Mouse (Mus musculus): ENCODE data around the gene Zbtb4. TPM values are rescaled to one million over a fixed set of nuclear protein-coding genes. Genes with fewer than 3 reads are reported as not detected.

Gene Zbtb4
- total RNA-seq (2012; rRNA removed), result 1.6 and 3.0 TPM in 2 replicates

- in situ Hi-C loops (cut with MboI; ENCODE audit: low sequenced_read_pairs in 2 of 2, unreplicated experiment in 2 of 2), result no loop called here
- DNase-seq (ENCODE audit: low read depth, low spot score), result no peak
- Histone ChIP-seq H3K27ac (ENCODE audit: insufficient read depth, low read depth, low read length, poor library complexity, severe bottlenecking) (no peak within 1 kb of the TSS), H3K9ac (ENCODE audit: insufficient read depth, low read depth, low read length, poor library complexity, severe bottlenecking) (peak within 1 kb of the TSS; percentile 77), H3K4me1 (ENCODE audit: control insufficient read depth in 2 of 2, insufficient read depth in 2 of 2, low read length in 2 of 2, poor library complexity in 1 of 2) (peaks cover 0 to 11% of the 10 kb centered on the region in 2 experiments; a peak in 2 of 4 replicates), H3K4me3 (ENCODE audit: insufficient read depth in 1 of 2, low read depth in 1 of 2, low read length in 2 of 2, poor library complexity in 1 of 2, severe bottlenecking in 1 of 2) (peak within 1 kb of the TSS; percentile 84 to 93), H3K9me3 (ENCODE audit: control insufficient read depth, insufficient read depth, low read depth, low read length) (no peaks in the 10 kb centered on the region), H3K36me3 (ENCODE audit: control insufficient read depth, insufficient read depth, low read length, poor library complexity, severe bottlenecking) (no peaks in the 10 kb centered on the region)
- TF ChIP-seq ZNF384 (IDR thresholded peaks at IDR 0.05; ENCODE audit: low read depth, low read length) (no peak), HCFC1 (IDR thresholded peaks at IDR 0.05; ENCODE audit: borderline replicate concordance, insufficient read depth, low read length) (no peak), CHD2 (IDR thresholded peaks at IDR 0.05; ENCODE audit: low read depth, low read length) (no peak), MAFK (IDR thresholded peaks at IDR 0.05; ENCODE audit: insufficient read depth, low read depth, low read length) (no peak), ZC3H11A (IDR thresholded peaks at IDR 0.05; ENCODE audit: borderline replicate concordance, low read depth, low read length) (no peak)
Measured at GRCm38 (mm10) chr11:69765221-69766125, at the start of gene Zbtb4. Gene Zbtb4, plus strand, starts transcription at chr11:69765912.

- H3K4me1 ChIP-seq (ENCODE audit: control insufficient read depth in 2 of 2, insufficient read depth in 2 of 2, low read length in 2 of 2, poor library complexity in 1 of 2), result peaks cover 1 to 10% of the 10 kb centered on the region in 2 experiments; a peak in 3 of 4 replicates
- no peaks in the 10 kb centered on the region for H3K9me3 ChIP-seq (ENCODE audit: control insufficient read depth, insufficient read depth, low read depth, low read length)
- no peak overlapping the region for H3K4me3 ChIP-seq (ENCODE audit: insufficient read depth in 1 of 2, low read depth in 1 of 2, low read length in 2 of 2, poor library complexity in 1 of 2, severe bottlenecking in 1 of 2)
- DNase-seq (ENCODE audit: low read depth, low spot score), result no peak
- no peaks in the 10 kb centered on the region for H3K36me3 ChIP-seq (ENCODE audit: control insufficient read depth, insufficient read depth, low read length, poor library complexity, severe bottlenecking)
- TF ChIP-seq HCFC1 (IDR thresholded peaks at IDR 0.05; ENCODE audit: borderline replicate concordance, insufficient read depth, low read length), result no peak
- TF ChIP-seq ZNF384 (IDR thresholded peaks at IDR 0.05; ENCODE audit: low read depth, low read length), result peak; percentile 69
- no peak for TF ChIP-seq ZC3H11A (IDR thresholded peaks at IDR 0.05; ENCODE audit: borderline replicate concordance, low read depth, low read length)
- no peak overlapping the region for H3K9ac ChIP-seq (ENCODE audit: insufficient read depth, low read depth, low read length, poor library complexity, severe bottlenecking)
- H3K27ac ChIP-seq (ENCODE audit: insufficient read depth, low read depth, low read length, poor library complexity, severe bottlenecking), result no peak overlapping the region
- in situ Hi-C loops (cut with MboI; ENCODE audit: low sequenced_read_pairs in 2 of 2, unreplicated experiment in 2 of 2), result loop anchor here in 1 of 2 experiments (10.0 kb wide), 1 partner anchor 61 kb away; the partner anchor contains the start of gene Sox15
Measured at GRCm38 (mm10) chr11:69715929-69716328, 49.8 kb upstream of the Zbtb4 start.

- Histone ChIP-seq H3K9ac (ENCODE audit: insufficient read depth, low read depth, low read length, poor library complexity, severe bottlenecking) (no peak overlapping the region), H3K27ac (ENCODE audit: insufficient read depth, low read depth, low read length, poor library complexity, severe bottlenecking) (no peak overlapping the region), H3K4me1 (ENCODE audit: control insufficient read depth in 2 of 2, insufficient read depth in 2 of 2, low read length in 2 of 2, poor library complexity in 1 of 2) (peaks cover 1 to 10% of the 10 kb centered on the region in 2 experiments; a peak in 3 of 4 replicates), H3K9me3 (ENCODE audit: control insufficient read depth, insufficient read depth, low read depth, low read length) (no peaks in the 10 kb centered on the region), H3K4me3 (ENCODE audit: insufficient read depth in 1 of 2, low read depth in 1 of 2, low read length in 2 of 2, poor library complexity in 1 of 2, severe bottlenecking in 1 of 2) (no peak overlapping the region), H3K36me3 (ENCODE audit: control insufficient read depth, insufficient read depth, low read length, poor library complexity, severe bottlenecking) (no peaks in the 10 kb centered on the region)
- no peak for DNase-seq (ENCODE audit: low read depth, low spot score)
- in situ Hi-C loops (cut with MboI; ENCODE audit: low sequenced_read_pairs in 2 of 2, unreplicated experiment in 2 of 2), result loop anchor here in 1 of 2 experiments (10.0 kb wide), 1 partner anchor 62 kb away; the partner anchor contains the start of gene Sox15
- no peak for TF ChIP-seq CHD2 (IDR thresholded peaks at IDR 0.05; ENCODE audit: low read depth, low read length)
- no peak for TF ChIP-seq ZC3H11A (IDR thresholded peaks at IDR 0.05; ENCODE audit: borderline replicate concordance, low read depth, low read length)
- TF ChIP-seq MAFK (IDR thresholded peaks at IDR 0.05; ENCODE audit: insufficient read depth, low read depth, low read length), result no peak
- no peak for TF ChIP-seq HCFC1 (IDR thresholded peaks at IDR 0.05; ENCODE audit: borderline replicate concordance, insufficient read depth, low read length)
- no peak for TF ChIP-seq ZNF384 (IDR thresholded peaks at IDR 0.05; ENCODE audit: low read depth, low read length)
Measured at GRCm38 (mm10) chr11:69716953-69717352, 48.8 kb upstream of the Zbtb4 start.

- peak overlapping the region; percentile 83; the same call in 1 of the 2 replicates for H3K9ac ChIP-seq (ENCODE audit: insufficient read depth, low read depth, low read length, poor library complexity, severe bottlenecking)
- no peaks in the 10 kb centered on the region for H3K36me3 ChIP-seq (ENCODE audit: control insufficient read depth, insufficient read depth, low read length, poor library complexity, severe bottlenecking)
- no peaks in the 10 kb centered on the region for H3K9me3 ChIP-seq (ENCODE audit: control insufficient read depth, insufficient read depth, low read depth, low read length)
- TF ChIP-seq ZC3H11A (IDR thresholded peaks at IDR 0.05; ENCODE audit: borderline replicate concordance, low read depth, low read length) (no peak), CHD2 (IDR thresholded peaks at IDR 0.05; ENCODE audit: low read depth, low read length) (no peak), HCFC1 (IDR thresholded peaks at IDR 0.05; ENCODE audit: borderline replicate concordance, insufficient read depth, low read length) (no peak), ZNF384 (IDR thresholded peaks at IDR 0.05; ENCODE audit: low read depth, low read length) (no peak), MAFK (IDR thresholded peaks at IDR 0.05; ENCODE audit: insufficient read depth, low read depth, low read length) (no peak)
- H3K27ac ChIP-seq (ENCODE audit: insufficient read depth, low read depth, low read length, poor library complexity, severe bottlenecking), result peak overlapping the region; percentile 72; the same call in 1 of the 2 replicates
- DNase-seq (ENCODE audit: low read depth, low spot score), result no peak
- in situ Hi-C loops (cut with MboI; ENCODE audit: low sequenced_read_pairs in 2 of 2, unreplicated experiment in 2 of 2), result loop anchor here in 1 of 2 experiments (10.0 kb wide), 1 partner anchor 64 kb away; the partner anchor contains the start of gene Sox15
- H3K4me3 ChIP-seq (ENCODE audit: insufficient read depth in 1 of 2, low read depth in 1 of 2, low read length in 2 of 2, poor library complexity in 1 of 2, severe bottlenecking in 1 of 2), result peak overlapping the region; percentile 13 to 20; a peak in 3 of 4 replicates
- peaks cover 0 to 10% of the 10 kb centered on the region in 2 experiments; a peak in 2 of 4 replicates for H3K4me1 ChIP-seq (ENCODE audit: control insufficient read depth in 2 of 2, insufficient read depth in 2 of 2, low read length in 2 of 2, poor library complexity in 1 of 2)
Measured at GRCm38 (mm10) chr11:69718661-69719060, 47.1 kb upstream of the Zbtb4 start.
